Mouse (Mus musculus) cerebellum, postnatal 4 days (tissue): ENCODE measurements at regions not wholly inside any gene's neighbourhood (a gene's known extent, or its start where the extent isn't known, plus 50 kb on each side); places are given as distances from the start of the nearest gene placed in this dataset.

Source experiments
- DNase-seq, 2 experiments: peaks; one replicate each; pipeline ENCODE4 v3.0.0; 2022; ENCODE audit warnings: low spot score in 2 of 2, mixed read lengths in 1 of 2

DNA sequence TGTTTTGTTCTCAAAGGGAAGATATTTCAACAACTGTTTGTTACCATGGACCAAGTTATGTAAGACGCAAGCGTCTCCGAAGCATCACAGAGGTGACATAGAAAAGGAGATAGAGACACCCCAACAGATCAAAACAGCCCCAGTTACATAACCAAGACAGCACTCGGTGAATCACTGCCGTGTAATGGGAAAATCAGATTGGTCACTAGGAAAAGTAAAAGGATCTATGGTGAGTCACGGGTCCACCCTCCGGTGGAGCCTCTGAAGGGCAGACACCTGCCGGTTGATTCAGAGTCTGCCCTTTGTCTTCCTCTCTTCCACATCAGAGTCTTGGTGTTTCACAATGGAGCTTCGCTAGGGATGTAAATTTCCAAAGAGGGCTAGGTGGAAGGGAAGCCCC, 62.9 kb upstream of the Odc1 start:
- DNase-seq: no peak

DNA sequence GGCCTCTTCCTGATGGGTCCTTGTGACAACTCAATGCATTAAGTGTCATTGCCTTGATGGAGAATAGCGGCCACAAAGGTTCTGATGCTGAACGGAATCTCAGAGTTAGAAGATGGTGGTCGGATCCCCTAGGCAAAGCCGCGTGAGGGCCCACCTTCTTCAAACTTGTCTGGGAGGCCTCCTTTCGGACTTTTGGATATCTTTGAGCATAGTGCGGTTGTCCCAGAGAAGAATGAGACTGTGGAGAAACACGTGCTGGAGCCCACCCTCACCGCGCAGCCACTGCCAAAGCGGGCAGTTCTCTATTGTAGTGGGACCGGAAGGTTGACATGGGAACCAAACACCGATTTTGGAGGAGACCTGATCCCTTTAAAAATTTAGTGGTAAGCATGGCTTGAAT, 62.4 kb upstream of the Odc1 start:
- DNase-seq: no peak

DNA sequence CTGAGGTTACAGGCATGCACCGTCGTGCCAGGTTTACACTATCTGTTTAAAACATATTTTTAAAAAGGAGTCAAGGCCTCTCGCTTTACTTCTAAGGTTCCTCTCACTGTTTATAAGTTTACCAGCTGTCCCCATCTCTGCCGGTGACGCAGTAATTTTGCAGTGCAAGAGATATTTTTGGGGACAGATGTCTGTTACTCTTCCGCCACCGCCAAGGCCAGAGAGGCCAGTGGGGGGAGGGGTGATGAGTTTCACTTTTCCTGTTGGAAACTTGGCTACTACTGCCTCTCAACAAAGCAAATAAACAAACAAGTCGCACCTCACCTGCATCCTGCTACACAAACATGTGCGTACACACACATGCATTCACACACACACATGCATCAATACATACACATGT, 60.1 kb upstream of the Odc1 start:
- no peak for DNase-seq

DNA sequence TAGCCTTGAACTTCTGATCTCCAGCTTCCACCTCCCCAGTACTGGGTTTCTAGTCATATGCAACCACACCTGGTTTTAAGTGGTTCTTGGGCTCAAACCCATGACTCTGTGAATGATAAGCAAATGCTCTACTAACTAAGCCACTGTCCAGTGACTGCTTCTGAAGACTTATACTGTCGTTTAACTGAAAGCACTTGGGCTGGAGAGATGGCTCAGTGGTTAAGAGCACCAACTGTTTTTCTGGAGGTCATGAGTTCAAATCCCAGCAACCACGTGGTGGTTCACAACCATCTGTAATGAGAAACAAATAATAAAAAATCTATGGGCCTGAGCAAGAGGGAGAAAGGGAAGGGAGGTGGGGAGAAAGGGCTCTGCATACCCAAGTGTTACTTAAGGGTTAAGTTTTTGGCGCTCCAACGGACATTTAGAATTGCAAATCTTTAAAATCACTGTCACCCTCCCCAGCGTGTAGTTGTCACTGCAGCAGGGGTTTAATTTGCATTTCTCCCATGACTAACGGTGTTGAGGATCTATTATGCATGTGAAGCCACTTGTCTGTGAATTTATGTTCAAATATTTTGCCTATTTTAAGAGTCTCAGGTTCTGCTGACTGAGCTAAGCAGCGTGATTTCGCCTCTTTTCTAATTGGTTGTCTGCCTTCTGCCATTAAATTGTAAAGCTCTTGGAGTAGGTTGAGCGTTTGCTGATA, 58.4 kb upstream of the Odc1 start:
- peak in 1 of 2 experiments; percentile 3 for DNase-seq

DNA sequence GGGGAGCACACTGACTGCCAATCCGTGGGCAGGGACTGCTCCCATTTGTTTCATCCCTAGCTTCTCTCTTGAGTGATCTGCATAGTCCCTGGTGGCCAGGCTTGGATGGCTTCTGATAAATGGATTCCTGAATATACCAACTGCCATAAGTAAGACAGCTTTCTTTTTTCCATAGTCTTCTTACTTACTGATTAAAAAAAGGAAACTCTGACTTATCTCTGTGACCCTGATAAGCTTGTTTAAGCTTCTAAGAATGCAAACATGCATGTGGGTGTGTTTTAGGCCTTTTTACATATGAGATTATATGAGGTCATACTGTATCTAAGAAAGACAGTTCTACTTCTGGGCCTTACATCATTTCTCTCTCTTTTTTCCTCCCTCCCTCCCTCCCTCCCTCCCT, 57.3 kb upstream of the Odc1 start:
- DNase-seq: no peak

DNA sequence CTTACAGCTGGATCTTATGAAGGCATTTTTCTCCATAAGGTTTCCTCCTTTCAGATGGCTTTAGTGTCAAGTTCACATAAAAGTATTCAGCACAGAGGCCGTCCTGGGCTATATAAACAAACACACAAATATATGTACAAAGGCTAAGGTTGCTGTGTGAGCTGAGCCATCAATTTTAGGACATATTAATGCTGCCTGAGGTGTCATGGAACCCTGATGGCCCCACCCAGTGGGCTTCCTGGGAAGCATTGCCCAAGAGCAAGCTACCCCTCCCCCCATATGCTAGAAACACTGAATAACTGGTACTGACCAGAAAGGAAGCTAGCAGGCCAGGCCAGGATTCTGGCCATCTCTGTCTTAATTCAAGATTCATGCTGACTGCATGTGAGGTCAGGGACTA, 56.4 kb upstream of the Odc1 start:
- no peak for DNase-seq

DNA sequence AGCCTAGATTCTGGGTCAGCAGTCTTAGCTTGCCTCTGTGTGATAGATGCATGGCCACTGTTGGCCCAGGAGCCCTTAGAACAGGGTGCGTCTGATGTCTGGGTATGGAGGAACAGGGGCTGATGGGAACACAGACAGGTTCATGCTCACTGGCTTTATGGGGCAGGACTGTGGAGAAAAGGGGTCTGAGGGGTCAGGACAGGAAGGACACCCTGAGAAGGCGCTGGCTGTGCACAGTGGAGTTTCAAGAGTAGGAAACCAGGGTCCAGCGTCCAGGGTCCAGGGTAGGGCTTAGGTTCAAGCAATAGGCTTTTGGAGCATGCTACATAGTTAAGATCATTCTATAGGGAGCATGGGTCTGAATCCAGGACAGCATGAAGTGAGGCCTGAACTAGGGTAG, 54.6 kb upstream of the Odc1 start:
- peak in 1 of 2 experiments; percentile 13 for DNase-seq

DNA sequence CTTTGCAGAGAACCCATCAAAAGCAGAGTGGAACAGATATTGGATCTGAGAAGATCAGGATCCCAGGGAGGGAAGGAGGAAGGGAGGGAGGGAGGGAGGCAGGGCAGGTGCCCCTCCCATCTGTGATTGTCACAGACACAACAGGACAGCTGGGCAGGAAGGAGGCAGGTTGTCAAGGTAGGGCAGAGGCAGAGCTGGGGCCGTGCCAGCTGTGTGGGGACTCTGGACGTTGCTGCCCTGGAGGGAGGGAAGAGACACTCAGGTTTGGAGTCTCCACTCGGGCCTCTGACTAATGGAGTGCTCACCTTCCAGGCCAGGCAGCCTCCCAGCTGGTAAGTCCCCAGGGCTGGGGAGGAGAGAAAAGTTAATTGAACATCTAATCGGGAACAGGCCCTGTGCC, 52.0 kb upstream of the Odc1 start:
- DNase-seq: peak in 1 of 2 experiments; percentile 14

DNA sequence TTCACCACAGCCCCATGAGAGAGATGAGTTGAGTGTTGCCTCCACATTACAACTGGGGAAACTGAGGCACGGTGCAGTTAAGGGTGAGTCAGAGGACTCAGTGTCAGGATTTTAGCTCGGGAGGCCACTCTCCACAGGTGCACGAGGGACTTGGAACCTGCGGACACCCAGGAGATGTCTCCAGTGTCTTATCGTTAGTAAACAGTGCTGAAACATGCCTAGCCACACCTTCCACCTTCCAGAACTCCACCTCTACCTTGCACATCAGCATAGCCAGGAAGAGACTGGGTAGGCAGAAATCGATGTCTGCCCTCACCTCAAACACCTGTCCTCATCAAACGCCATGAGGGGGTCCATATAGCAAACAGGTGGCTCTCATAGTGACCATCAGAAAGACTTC, 51.5 kb upstream of the Odc1 start:
- peak in 1 of 2 experiments; percentile 9 for DNase-seq

DNA sequence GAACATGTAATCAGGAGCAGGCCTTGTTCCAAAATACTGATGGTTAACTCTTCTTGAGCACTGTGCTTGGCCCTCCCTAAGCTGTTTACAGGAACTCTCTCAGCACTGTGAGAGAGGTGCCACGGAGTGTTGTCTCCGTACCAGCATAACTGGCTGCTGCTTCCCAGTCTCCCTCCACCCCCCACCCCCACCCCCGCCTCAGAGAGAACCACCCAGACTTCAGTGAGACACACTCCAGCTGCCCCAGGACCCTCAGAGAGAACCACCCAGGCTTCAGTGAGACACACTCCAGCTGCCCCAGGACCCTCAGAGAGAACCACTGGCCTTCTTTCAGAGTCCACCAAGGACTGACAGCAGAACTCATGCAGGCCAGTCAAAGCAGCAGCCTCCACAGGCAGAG, 50.8 kb upstream of the Odc1 start:
- DNase-seq: no peak
